Mouse (Mus musculus): ENCODE measurements around the gene Ppie. TPM values are rescaled to one million over a fixed set of nuclear protein-coding genes. Genes with fewer than 3 reads are reported as not detected.
"Not testable (repeated sequence)": the region's sequence is repeated elsewhere in the genome, so short reads cannot be mapped to it uniquely, and the experiment has no call there.

Gene Ppie
- polyA plus RNA-seq, 1 experiment from 2014 or later: 136 TPM

- WGBS: 89% methylated on average over 5 of the region's 5 CpGs
These were observed 31.7 kb downstream of the Ppie start for GRCm38 (mm10) chr4:123108056-123108455.

GRCm38 (mm10) chr4:123106864-123107263, 32.9 kb downstream of the Ppie start:
- DNase-seq (ENCODE audit: low spot score): no peak
- Histone ChIP-seq H3K27ac (replicated peaks) (no peak overlapping the region), H3K27me3 (ENCODE audit: low read depth, poor library complexity, severe bottlenecking) (peaks cover 62% of the 10 kb centered on the region), H3K4me1 (peaks cover 12% of the 10 kb centered on the region), H3K9me3 (replicated peaks) (no peaks in the 10 kb centered on the region), H3K36me3 (no peaks in the 10 kb centered on the region), H3K4me3 (no peak overlapping the region)
- 88% methylated on average over 2 of the region's 2 CpGs for WGBS

More at GRCm38 (mm10) chr4:123108056-123108455, 31.7 kb downstream of the Ppie start:
- Histone ChIP-seq H3K36me3 (no peaks in the 10 kb centered on the region), H3K9me3 (replicated peaks) (no peaks in the 10 kb centered on the region), H3K4me3 (no peak overlapping the region), H3K27ac (replicated peaks) (no peak overlapping the region), H3K4me1 (peaks cover 12% of the 10 kb centered on the region), H3K27me3 (ENCODE audit: low read depth, poor library complexity, severe bottlenecking) (peaks cover 56% of the 10 kb centered on the region)
- no peak for DNase-seq (ENCODE audit: low spot score)

GRCm38 (mm10) chr4:123105929-123106328, 33.8 kb downstream of the Ppie start:
- 80% methylated on average over 7 of the region's 7 CpGs for WGBS

GRCm38 (mm10) chr4:123105451-123105790, 34.3 kb downstream of the Ppie start:
- Histone ChIP-seq H3K4me1 (peaks cover 12% of the 10 kb centered on the region), H3K9me3 (replicated peaks) (0 out of 2 replicates have a peak, but pooled peaks cover 3% of the 10 kb centered on the region), H3K36me3 (no peaks in the 10 kb centered on the region), H3K27ac (replicated peaks) (no peak overlapping the region), H3K27me3 (ENCODE audit: low read depth, poor library complexity, severe bottlenecking) (peaks cover 62% of the 10 kb centered on the region), H3K4me3 (peak overlapping the region; percentile 50)
- DNase-seq (ENCODE audit: low spot score): no peak
- WGBS: 23% methylated on average over 24 of the region's 24 CpGs

More at GRCm38 (mm10) chr4:123105929-123106328, 33.8 kb downstream of the Ppie start:
- not testable (repeated sequence) for H3K4me3 ChIP-seq; H3K27ac ChIP-seq (replicated peaks); DNase-seq (ENCODE audit: low spot score); H3K9me3 ChIP-seq (replicated peaks); H3K36me3 ChIP-seq
- Histone ChIP-seq H3K4me1 (peaks cover 12% of the 10 kb centered on the region), H3K27me3 (ENCODE audit: low read depth, poor library complexity, severe bottlenecking) (peaks cover 62% of the 10 kb centered on the region)

GRCm38 (mm10) chr4:123104651-123105450, 34.9 kb downstream of the Ppie start, which contains the start of gene Bmp8b:
Gene Bmp8b, plus strand, starts transcription at chr4:123105165.
- DNase-seq (ENCODE audit: low spot score): peak; percentile 37
- Histone ChIP-seq H3K27me3 (ENCODE audit: low read depth, poor library complexity, severe bottlenecking) (peaks cover 62% of the 10 kb centered on the region), H3K4me3 (peak within 1 kb of the TSS; percentile 50), H3K27ac (replicated peaks) (no peak within 1 kb of the TSS), H3K36me3 (no peaks in the 10 kb centered on the region), H3K4me1 (peaks cover 12% of the 10 kb centered on the region), H3K9me3 (replicated peaks) (0 out of 2 replicates have a peak, but pooled peaks cover 3% of the 10 kb centered on the region)
- WGBS: 6% methylated on average over 75 of the region's 75 CpGs

GRCm38 (mm10) chr4:123093869-123094268, 45.9 kb downstream of the Ppie start:
- 77% methylated on average over 9 of the region's 9 CpGs for WGBS
- Histone ChIP-seq H3K36me3 (no peaks in the 10 kb centered on the region), H3K27ac (replicated peaks) (no peak overlapping the region), H3K4me3 (no peak overlapping the region), H3K9me3 (replicated peaks) (0 out of 2 replicates have a peak, but pooled peaks cover 2% of the 10 kb centered on the region), H3K27me3 (ENCODE audit: low read depth, poor library complexity, severe bottlenecking) (no peaks in the 10 kb centered on the region), H3K4me1 (peaks cover under 1% of the 10 kb centered on the region; the same call in 1 of the 2 replicates)
- no peak for DNase-seq (ENCODE audit: low spot score)

- Histone ChIP-seq H3K27ac (replicated peaks) (no peak overlapping the region), H3K9me3 (replicated peaks) (0 out of 2 replicates have a peak, but pooled peaks cover 2% of the 10 kb centered on the region), H3K4me1 (peaks cover 3% of the 10 kb centered on the region; the same call in 1 of the 2 replicates), H3K4me3 (no peak overlapping the region), H3K27me3 (ENCODE audit: low read depth, poor library complexity, severe bottlenecking) (no peaks in the 10 kb centered on the region), H3K36me3 (no peaks in the 10 kb centered on the region)
- 67% methylated on average over 17 of the region's 17 CpGs for WGBS
- DNase-seq (ENCODE audit: low spot score): no peak
These were observed 46.5 kb downstream of the Ppie start for GRCm38 (mm10) chr4:123093064-123093776.

- 0 out of 2 replicates have a peak, but pooled peaks cover 2% of the 10 kb centered on the region for H3K9me3 ChIP-seq (replicated peaks)
- WGBS: 72% methylated on average over 5 of the region's 5 CpGs
- H3K36me3 ChIP-seq: no peaks in the 10 kb centered on the region
- DNase-seq (ENCODE audit: low spot score): no peak
- no peaks in the 10 kb centered on the region for H3K27me3 ChIP-seq (ENCODE audit: low read depth, poor library complexity, severe bottlenecking)
- H3K27ac ChIP-seq (replicated peaks): no peak overlapping the region
- H3K4me1 ChIP-seq: peaks cover 3% of the 10 kb centered on the region; the same call in 1 of the 2 replicates
- H3K4me3 ChIP-seq: no peak overlapping the region
These were observed 47.1 kb downstream of the Ppie start for GRCm38 (mm10) chr4:123092621-123093020.

GRCm38 (mm10) chr4:123086381-123086780, 53.4 kb downstream of the Ppie start:
- Histone ChIP-seq H3K27ac (replicated peaks) (no peak overlapping the region), H3K27me3 (ENCODE audit: low read depth, poor library complexity, severe bottlenecking) (no peaks in the 10 kb centered on the region), H3K4me1 (peaks cover 16% of the 10 kb centered on the region), H3K36me3 (no peaks in the 10 kb centered on the region), H3K9me3 (replicated peaks) (no peaks in the 10 kb centered on the region), H3K4me3 (no peak overlapping the region)
- DNase-seq (ENCODE audit: low spot score): no peak
- WGBS: 96% methylated on average over 4 of the region's 4 CpGs

- no peak for DNase-seq (ENCODE audit: low spot score)
- WGBS: 75% methylated on average over 2 of the region's 2 CpGs
- Histone ChIP-seq H3K4me1 (peaks cover 24% of the 10 kb centered on the region), H3K36me3 (no peaks in the 10 kb centered on the region), H3K27ac (replicated peaks) (no peak overlapping the region), H3K9me3 (replicated peaks) (no peaks in the 10 kb centered on the region), H3K27me3 (ENCODE audit: low read depth, poor library complexity, severe bottlenecking) (no peaks in the 10 kb centered on the region), H3K4me3 (no peak overlapping the region)
These were observed 54.5 kb downstream of the Ppie start for GRCm38 (mm10) chr4:123085290-123085689.

- H3K9me3 ChIP-seq (replicated peaks): no peaks in the 10 kb centered on the region
- DNase-seq (ENCODE audit: low spot score): no peak
- H3K27ac ChIP-seq (replicated peaks): no peak overlapping the region
- H3K4me1 ChIP-seq: peaks cover 21% of the 10 kb centered on the region
- no peaks in the 10 kb centered on the region for H3K36me3 ChIP-seq
- H3K4me3 ChIP-seq: no peak overlapping the region
- H3K27me3 ChIP-seq (ENCODE audit: low read depth, poor library complexity, severe bottlenecking): no peaks in the 10 kb centered on the region; the same call in 1 of the 2 replicates
- 68% methylated on average over 13 of the region's 13 CpGs for WGBS
These were observed 56.3 kb downstream of the Ppie start for GRCm38 (mm10) chr4:123083323-123083902.

- Histone ChIP-seq H3K27me3 (ENCODE audit: low read depth, poor library complexity, severe bottlenecking) (no peaks in the 10 kb centered on the region; the same call in 1 of the 2 replicates), H3K36me3 (no peaks in the 10 kb centered on the region), H3K4me1 (peaks cover 21% of the 10 kb centered on the region), H3K9me3 (replicated peaks) (no peaks in the 10 kb centered on the region), H3K4me3 (no peak overlapping the region), H3K27ac (replicated peaks) (peak overlapping the region; percentile 70)
- 60% methylated on average over 20 of the region's 20 CpGs for WGBS
- peak; percentile 69 for DNase-seq (ENCODE audit: low spot score)
These were observed 57.2 kb downstream of the Ppie start for GRCm38 (mm10) chr4:123082283-123083163.
